Mouse (Mus musculus) gonadal fat pad, adult 2 months (tissue): Measurements from ENCODE around the gene Ttll9. TPM values are rescaled to one million over a fixed set of nuclear protein-coding genes. Genes with fewer than 3 reads are reported as not detected.

Experiments used
- DNase-seq: peaks from one replicate; pipeline ENCODE4 v3.0.0-alpha.2; 2012; ENCODE audit warnings: low read depth
- polyA plus RNA-seq: library from polyadenylated mRNA; depleted of rRNA; stranded (reverse); fragments of >200 nt; gene quantifications from 2 replicates; pipeline ENCODE4 v1.2.3, GENCODE M21; 2012; rRNA removed

Gene Ttll9
- polyA plus RNA-seq = 8.4 and 15.6 TPM in 2 replicates

DNA sequence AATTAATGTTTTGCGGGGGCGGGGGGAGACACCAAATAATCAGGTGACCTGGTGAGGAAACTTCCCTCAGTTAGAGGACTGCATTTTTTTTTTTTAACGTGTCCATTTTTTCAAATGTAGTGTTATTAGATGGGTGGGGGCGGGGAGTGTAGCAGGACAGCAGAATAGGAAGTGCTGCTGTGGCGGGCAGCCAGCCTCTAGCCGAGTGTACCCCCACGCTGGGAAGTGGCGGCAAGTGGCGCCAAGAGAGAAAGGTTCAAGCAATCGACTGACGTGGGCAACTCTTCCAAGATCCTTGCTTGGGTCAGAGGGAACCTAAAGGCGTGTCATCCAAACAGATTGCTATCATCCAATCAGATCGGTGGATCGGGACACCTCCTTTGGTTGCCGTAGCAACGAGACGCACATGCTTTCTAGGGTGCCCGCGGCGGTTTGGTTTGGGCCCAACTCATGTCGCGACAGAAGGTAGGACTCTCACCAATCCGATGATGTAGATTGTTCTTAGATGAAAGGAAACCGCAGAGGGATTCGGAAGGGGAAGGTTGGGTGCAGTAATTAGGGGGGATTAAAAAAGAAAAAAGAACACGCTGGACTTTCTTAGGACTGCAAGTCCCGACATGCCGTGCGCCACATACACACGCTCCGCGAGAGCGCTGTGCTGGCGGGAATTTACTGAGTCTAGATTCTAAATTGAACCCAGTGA, at the start of gene Ttll9:
Ttll9 (plus strand) TSS at position 395 of the 703 bp plus-strand sequence.
- peak; percentile 6 for DNase-seq

GRCm38 (mm10) chr2:152913471-152913870, 48.8 kb upstream of the Ttll9 start:
- no peak for DNase-seq

DNA sequence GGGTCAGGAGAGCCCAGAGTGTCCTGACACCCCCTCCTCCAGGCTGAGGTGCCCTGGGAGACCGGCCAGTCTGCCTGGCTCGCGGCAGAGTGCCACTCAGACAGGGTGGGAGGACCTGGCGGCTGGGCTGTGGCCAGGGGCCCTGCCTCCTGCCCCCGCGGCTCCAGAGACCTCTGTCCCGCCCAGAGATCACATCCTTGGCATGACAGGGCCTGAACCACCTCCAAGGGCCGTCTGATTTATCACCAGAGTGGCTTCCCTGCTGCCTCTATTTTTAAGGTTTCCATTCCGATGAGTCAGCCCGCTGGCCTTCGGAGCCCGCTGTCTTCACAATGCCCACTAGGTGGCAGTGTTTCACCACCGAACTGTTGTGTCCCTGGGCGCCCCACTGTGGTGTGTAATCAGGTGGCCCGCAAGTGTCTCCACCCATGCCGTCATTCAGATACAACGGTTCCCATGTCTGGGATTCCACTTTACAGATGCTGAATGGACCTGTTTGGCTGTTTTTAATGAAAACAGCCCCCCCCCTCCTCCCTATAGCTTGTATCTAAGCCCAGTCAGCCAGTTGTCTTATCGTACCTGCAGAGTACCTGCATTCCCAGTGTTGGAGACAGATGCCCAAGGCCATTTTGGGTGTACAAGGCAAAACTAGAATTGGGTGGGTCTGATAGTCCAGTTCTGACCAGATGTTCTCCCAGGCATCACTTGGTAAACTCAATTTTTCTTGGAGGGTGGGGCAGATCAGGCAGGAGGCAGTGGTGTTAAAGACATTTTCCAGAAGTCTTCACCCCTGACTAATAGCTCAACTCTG, 47.8 kb upstream of the Ttll9 start:
- DNase-seq = no peak

DNA sequence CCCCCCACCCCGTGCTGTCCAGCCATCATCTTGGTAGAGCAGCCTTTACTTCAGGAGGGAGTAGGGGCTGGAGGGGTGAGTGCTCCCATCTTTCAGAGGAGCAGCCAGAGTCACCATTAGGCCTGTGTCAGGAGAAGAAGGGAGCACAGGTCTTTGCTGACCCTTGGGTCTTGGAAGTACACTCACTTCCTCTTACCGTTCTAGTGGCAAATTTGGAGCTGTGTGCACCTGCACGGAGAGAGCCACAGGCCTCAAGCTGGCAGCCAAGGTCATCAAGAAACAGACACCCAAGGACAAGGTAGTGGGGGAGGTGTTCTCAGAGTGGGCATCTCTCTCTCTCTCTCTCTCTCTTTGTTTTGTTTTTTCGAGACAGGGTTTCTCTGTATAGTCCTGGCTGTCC, 46.8 kb upstream of the Ttll9 start:
- DNase-seq = no peak

- no peak for DNase-seq
Observed at GRCm38 (mm10) chr2:152916111-152916510, 46.2 kb upstream of the Ttll9 start.

- no peak for DNase-seq
Observed at GRCm38 (mm10) chr2:152917671-152918070, 44.6 kb upstream of the Ttll9 start.

GRCm38 (mm10) chr2:152922376-152922775, 39.9 kb upstream of the Ttll9 start:
- DNase-seq = no peak

DNA sequence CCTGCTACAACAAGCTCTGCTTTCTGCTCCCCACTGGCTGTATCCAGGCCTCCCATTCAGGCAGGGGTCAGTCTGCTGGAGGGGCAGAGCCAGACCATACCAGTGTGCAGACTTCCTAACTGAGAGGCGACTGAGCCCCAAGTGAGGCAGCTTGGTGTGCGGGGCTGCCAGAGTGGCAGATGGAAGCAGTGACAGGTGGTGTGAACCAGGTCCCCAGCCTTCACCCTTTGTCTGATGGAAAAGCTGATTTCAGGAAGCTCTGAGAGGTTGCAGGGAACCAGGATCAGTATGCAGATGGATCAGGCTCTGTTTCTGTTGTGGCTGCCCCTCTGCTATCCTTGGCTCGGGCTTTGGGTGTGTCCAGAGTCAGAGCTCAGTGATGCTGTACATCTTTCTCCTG, 38.7 kb upstream of the Ttll9 start:
- DNase-seq = no peak

- DNase-seq = no peak
Observed at GRCm38 (mm10) chr2:152924128-152924527, 38.2 kb upstream of the Ttll9 start.

GRCm38 (mm10) chr2:152924543-152924942, 37.7 kb upstream of the Ttll9 start:
- DNase-seq = no peak

DNA sequence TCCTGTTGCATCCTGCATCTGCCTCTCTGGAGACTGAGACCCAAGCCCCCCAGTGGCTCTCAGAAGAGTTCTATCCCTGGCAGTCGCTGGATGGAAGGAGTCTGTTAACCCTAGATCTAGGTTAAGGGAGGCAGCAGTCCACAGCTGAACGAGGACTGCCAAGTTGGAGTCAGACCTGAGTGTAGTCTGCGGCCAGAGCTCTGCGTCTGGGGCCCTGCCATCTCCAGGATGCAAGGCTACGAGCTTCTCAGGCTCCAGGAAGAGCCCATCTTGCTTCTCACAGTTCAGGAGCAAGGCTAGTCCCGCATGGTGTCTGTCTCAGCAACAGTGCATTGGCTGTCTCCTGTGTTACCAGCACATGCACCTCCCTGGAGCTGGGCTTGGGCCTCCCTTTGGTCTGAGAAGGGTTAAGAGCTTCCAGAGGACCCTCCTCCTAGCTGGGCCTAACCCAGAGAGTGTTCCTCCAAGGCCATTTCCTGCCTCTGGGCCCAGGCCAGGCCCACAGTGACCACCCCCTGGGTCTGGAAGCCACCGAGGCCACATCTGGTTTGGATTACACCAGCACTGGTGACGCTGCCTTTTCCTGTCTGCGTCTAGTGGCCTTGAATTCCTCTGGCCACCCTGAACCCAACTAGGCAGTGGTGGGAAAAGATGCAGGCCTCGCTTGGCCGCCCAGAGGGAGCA, 37.0 kb upstream of the Ttll9 start:
- DNase-seq = no peak

DNA sequence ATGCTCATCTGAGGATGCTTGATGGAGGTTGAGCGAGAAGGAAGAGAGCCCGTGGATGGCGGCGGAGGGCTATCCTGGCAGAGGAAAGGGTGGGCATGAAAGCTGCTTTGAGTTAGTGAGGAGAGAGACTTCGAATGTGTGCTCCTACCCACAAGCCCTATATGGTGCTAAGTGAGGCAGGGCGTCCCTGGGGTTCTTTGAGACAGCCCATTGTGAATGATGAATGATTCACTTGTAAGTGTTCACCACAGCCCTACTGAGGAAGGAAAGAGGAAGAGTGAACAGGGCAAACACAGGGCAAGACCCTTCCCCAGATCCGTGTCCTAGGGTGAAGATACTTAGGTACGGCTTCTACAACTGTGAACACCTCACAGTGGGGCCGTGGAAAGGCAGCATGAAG, 35.4 kb upstream of the Ttll9 start:
- DNase-seq = no peak

DNA sequence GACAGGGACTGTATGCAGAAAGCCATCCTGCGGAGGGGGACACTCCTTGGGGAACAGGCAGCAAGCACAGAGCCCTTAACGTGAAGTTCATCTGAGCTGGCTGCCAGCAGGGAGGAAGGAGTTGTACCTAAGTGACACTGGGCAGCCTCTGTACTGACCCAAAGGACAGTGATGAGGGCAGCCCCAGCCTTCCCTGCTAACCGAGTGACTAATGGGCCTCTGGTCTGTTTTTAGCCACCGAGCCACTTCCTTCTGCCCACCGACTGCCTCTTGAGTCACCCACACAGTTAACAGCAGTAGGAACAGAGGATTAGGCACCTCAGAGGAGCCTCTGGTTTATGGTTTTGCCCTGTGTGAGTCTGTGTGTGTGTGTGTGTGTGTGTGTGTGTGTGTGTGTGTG, 34.9 kb upstream of the Ttll9 start:
- DNase-seq = no peak

- DNase-seq = no peak
Observed at GRCm38 (mm10) chr2:152928219-152928987, 33.9 kb upstream of the Ttll9 start.

DNA sequence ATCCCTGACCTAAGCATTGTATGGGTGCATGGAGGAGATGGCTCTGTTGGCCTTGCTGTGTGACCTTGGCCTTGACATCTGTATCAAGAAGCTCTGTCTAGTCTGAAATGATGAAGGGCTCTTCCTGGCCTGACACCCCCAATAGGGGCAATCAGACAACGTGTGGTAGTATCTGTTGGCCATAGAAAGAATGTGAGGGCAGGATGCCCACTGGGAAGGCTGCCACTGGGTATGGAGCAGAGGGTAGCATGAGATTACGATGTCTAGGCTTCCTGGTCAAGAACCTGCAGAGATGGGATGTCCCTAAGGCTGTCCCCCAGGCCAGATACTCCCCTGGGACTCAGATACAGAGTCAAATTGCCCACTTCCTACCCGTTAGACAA, 33.3 kb upstream of the Ttll9 start:
- DNase-seq = no peak

GRCm38 (mm10) chr2:152930276-152930675, 32.0 kb upstream of the Ttll9 start:
- no peak for DNase-seq

- no peak for DNase-seq
Observed at GRCm38 (mm10) chr2:152931456-152932160, 30.7 kb upstream of the Ttll9 start.

DNA sequence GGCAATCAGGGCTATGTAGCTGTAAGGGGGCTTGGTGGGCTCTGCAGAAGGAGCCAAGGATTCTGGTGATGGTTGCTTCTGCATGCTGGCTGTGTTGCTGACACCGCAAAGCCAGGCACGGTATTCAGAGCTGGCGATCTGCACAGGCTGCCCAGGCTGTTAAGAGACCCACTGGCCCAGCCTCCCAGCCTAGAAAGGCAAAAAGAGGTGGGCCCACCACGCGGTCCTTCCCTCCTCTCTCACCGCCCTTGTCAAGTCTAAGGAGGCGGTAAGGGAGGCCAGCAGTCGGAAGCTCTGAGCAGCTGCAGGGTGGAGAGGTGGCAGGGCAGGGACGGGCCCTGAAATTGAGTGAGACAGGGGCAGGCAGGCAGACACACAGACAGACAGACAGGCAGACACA, 29.2 kb upstream of the Ttll9 start, which contains the start of gene Foxs1:
Foxs1 (minus strand) TSS at position 161 of the 400 bp plus-strand sequence.
- DNase-seq = no peak

- DNase-seq = no peak
Observed at GRCm38 (mm10) chr2:152933614-152934013, 28.7 kb upstream of the Ttll9 start.

- DNase-seq = no peak
Observed at GRCm38 (mm10) chr2:152939846-152940245, 22.4 kb upstream of the Ttll9 start.

DNA sequence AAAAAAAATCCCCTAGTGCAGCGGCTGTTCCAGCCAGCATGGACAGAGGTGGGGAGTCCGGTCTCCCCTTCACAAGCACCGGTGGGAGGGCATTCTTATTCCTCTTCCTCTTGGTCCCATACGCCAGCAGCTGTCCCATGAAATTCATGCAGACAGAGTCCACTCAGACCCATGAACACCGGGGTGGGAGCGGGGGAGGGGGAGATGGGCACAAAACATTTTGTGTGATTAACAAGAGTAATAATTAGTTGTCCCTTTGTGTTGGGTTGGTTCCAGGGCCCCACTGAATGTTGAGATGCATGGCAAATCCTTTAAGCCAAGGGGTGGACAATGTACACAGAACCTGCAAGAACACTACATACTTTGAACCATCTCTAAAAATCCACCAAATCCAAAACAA, 21.2 kb upstream of the Ttll9 start:
- DNase-seq = no peak
